Mouse (Mus musculus) CH12.LX (cell line): ENCODE results near the gene Ovch2. TPM values are rescaled to one million over a fixed set of nuclear protein-coding genes. Genes with fewer than 3 reads are reported as not detected.

Source experiments
- DNase-seq: peaks from one replicate; pipeline ENCODE4 v3.0.0-alpha.2; 2013; ENCODE audit errors: extremely low read depth
- H3K27ac ChIP-seq: 2 replicates; pipeline ENCODE4 v1.5.1; 2012; ENCODE audit warnings: low read depth, mild to moderate bottlenecking, control low read depth, moderate library complexity; ENCODE audit not compliant: insufficient read depth
- H3K27me3 ChIP-seq: replicated peaks from 2 replicates; pipeline ENCODE3; 2012; ENCODE audit warnings: inconsistent platforms
- H3K36me3 ChIP-seq, 2 experiments: replicated peaks in 1 of 2; 2 replicates each; pipeline versions ENCODE3 to v1.6.1; 2012; ENCODE audit warnings: inconsistent platforms in 1 of 2, low read length in 1 of 2, mild to moderate bottlenecking in 1 of 2, mixed read lengths in 1 of 2, moderate library complexity in 1 of 2; ENCODE audit not compliant: control insufficient read depth in 1 of 2, insufficient read depth in 1 of 2
- H3K4me1 ChIP-seq, 2 experiments: 2 replicates each; pipeline ENCODE4 v1.6.1; 2012; ENCODE audit warnings: inconsistent platforms in 1 of 2, moderate library complexity in 1 of 2; ENCODE audit not compliant: insufficient read depth in 2 of 2, control insufficient read depth in 1 of 2
- H3K4me2 ChIP-seq: 2 replicates; pipeline ENCODE4 v1.6.1; 2012; ENCODE audit warnings: low read depth, mild to moderate bottlenecking, control low read depth; ENCODE audit not compliant: poor library complexity, insufficient read depth, severe bottlenecking
- H3K4me3 ChIP-seq, 3 experiments: fragments of 150-350 bp in 1 of 3; sonication (generic) in 1 of 3; replicated peaks in 1 of 3; 2 replicates each; pipeline versions ENCODE3 to v1.5.1; 2011 to 2012; ENCODE audit warnings: low read depth in 2 of 3, low read length in 2 of 3, mild to moderate bottlenecking in 2 of 3, moderate library complexity in 2 of 3, control low read depth in 1 of 3, improper control_type of control experiment in 1 of 3, inconsistent platforms in 1 of 3, mixed read lengths in 1 of 3; ENCODE audit not compliant: poor library complexity in 1 of 3
- H3K79me2 ChIP-seq: replicated peaks from 2 replicates; pipeline ENCODE4 v1.6.1; 2012; ENCODE audit warnings: mild to moderate bottlenecking, moderate library complexity; ENCODE audit not compliant: control insufficient read depth, poor library complexity, insufficient read depth, severe bottlenecking; ENCODE audit errors: extremely low read depth
- H3K9ac ChIP-seq: 2 replicates; pipeline ENCODE4 v1.6.1; 2012; ENCODE audit warnings: low read depth, mild to moderate bottlenecking, control low read depth, moderate library complexity; ENCODE audit not compliant: insufficient read depth
- H3K9me3 ChIP-seq: replicated peaks from 2 replicates; pipeline ENCODE3; 2012; ENCODE audit warnings: low read length, inconsistent platforms, mixed read lengths
- CTCF ChIP-seq, 2 experiments: IDR thresholded peaks in 1 of 2; conservative IDR thresholded peaks in 1 of 2; 2 replicates each; pipeline ENCODE4 v1.5.1; 2011 to 2012; ENCODE audit warnings: low read depth in 2 of 2, low read length in 2 of 2, improper control_type of control experiment in 1 of 2, inconsistent platforms in 1 of 2, mild to moderate bottlenecking in 1 of 2, moderate library complexity in 1 of 2
- E2F4 ChIP-seq: IDR thresholded peaks from 2 replicates; pipeline ENCODE4 v1.6.1; 2011; ENCODE audit warnings: low read depth, low read length, improper control_type of control experiment; ENCODE audit not compliant: insufficient replicate concordance
- ELF1 ChIP-seq: IDR thresholded peaks from 2 replicates; pipeline ENCODE4 v1.6.1; 2014; ENCODE audit warnings: low read depth, mild to moderate bottlenecking, inconsistent platforms, low read length, improper control_type of control experiment
- JUN ChIP-seq: IDR thresholded peaks from 2 replicates; pipeline ENCODE4 v1.6.1; 2011; ENCODE audit warnings: low read depth, mild to moderate bottlenecking, low read length, improper control_type of control experiment, moderate library complexity; ENCODE audit not compliant: insufficient read depth
- MAFK ChIP-seq: IDR thresholded peaks from 2 replicates; pipeline ENCODE4 v1.6.1; 2011; ENCODE audit warnings: low read length, improper control_type of control experiment; ENCODE audit not compliant: insufficient replicate concordance
- MAX ChIP-seq: IDR thresholded peaks from 2 replicates; pipeline ENCODE4 v1.6.1; 2011; ENCODE audit warnings: low read length, improper control_type of control experiment
- MAZ ChIP-seq: IDR thresholded peaks from 2 replicates; pipeline ENCODE4 v1.6.1; 2012; ENCODE audit warnings: low read depth, mild to moderate bottlenecking, inconsistent platforms, low read length, improper control_type of control experiment, moderate library complexity
- MEF2A ChIP-seq: IDR thresholded peaks from 2 replicates; pipeline ENCODE4 v1.6.1; 2014; ENCODE audit warnings: low read depth, mild to moderate bottlenecking, inconsistent platforms, low read length, improper control_type of control experiment, borderline replicate concordance
- NELFE ChIP-seq: IDR thresholded peaks from 2 replicates; pipeline ENCODE4 v1.6.1; 2011; ENCODE audit warnings: low read depth, low read length, improper control_type of control experiment
- NRF1 ChIP-seq: IDR thresholded peaks from 2 replicates; pipeline ENCODE4 v1.6.1; 2014; ENCODE audit warnings: low read depth, mild to moderate bottlenecking, inconsistent platforms, low read length, improper control_type of control experiment, moderate library complexity
- PAX5 ChIP-seq: IDR thresholded peaks from 2 replicates; pipeline ENCODE4 v1.6.1; 2012; ENCODE audit warnings: low read length, inconsistent platforms, mixed read lengths
- POLR2AphosphoS2 ChIP-seq: IDR thresholded peaks from 2 replicates; pipeline ENCODE4 v1.6.1; 2011; ENCODE audit warnings: low read depth, low read length, improper control_type of control experiment
- RAD21 ChIP-seq: IDR thresholded peaks from 2 replicates; pipeline ENCODE4 v1.6.1; 2011; ENCODE audit warnings: low read depth, mild to moderate bottlenecking, low read length, improper control_type of control experiment, moderate library complexity
- RCOR1 ChIP-seq: conservative IDR thresholded peaks from 2 replicates; pipeline ENCODE4 v1.6.1; 2012; ENCODE audit warnings: low read depth, mild to moderate bottlenecking, inconsistent platforms, low read length, improper control_type of control experiment
- SIN3A ChIP-seq: IDR thresholded peaks from 2 replicates; pipeline ENCODE4 v1.6.1; 2012; ENCODE audit warnings: low read length, improper control_type of control experiment, inconsistent platforms
- TBP ChIP-seq: conservative IDR thresholded peaks from 2 replicates; pipeline ENCODE4 v1.6.1; 2011; ENCODE audit warnings: low read depth, low read length, improper control_type of control experiment
- UBTF ChIP-seq: IDR thresholded peaks from 2 replicates; pipeline ENCODE4 v1.6.1; 2012; ENCODE audit warnings: low read depth, mild to moderate bottlenecking, inconsistent platforms, low read length, improper control_type of control experiment, moderate library complexity
- USF1 ChIP-seq: IDR thresholded peaks from 2 replicates; pipeline ENCODE4 v1.6.1; 2014; ENCODE audit warnings: low read depth, mild to moderate bottlenecking, inconsistent platforms, low read length, improper control_type of control experiment
- USF2 ChIP-seq: conservative IDR thresholded peaks from 2 replicates; pipeline ENCODE4 v1.6.1; 2011; ENCODE audit warnings: low read depth, low read length, improper control_type of control experiment
- ZC3H11A ChIP-seq: IDR thresholded peaks from 2 replicates; pipeline ENCODE4 v1.6.1; 2012; ENCODE audit warnings: low read depth, mild to moderate bottlenecking, inconsistent platforms, low read length, improper control_type of control experiment
- ZKSCAN1 ChIP-seq: IDR thresholded peaks from 2 replicates; pipeline ENCODE4 v1.6.1; 2012; ENCODE audit warnings: low read depth, inconsistent platforms, low read length, improper control_type of control experiment, borderline replicate concordance
- dilution Hi-C: fragments of 300-500 bp; cut with MboI; formaldehyde crosslinking; loops from 2 replicates; pipeline ENCODE4 v1.14.3; 2020; ENCODE audit warnings: low sequenced_read_pairs; ENCODE audit not compliant: extremely low pct_unique_long_range_greater_than_20kb, extremely low pct_ligation_motif_present
- in situ Hi-C: fragments of 300-500 bp; cut with MboI; formaldehyde crosslinking; loops from 3 replicates; pipeline ENCODE4 v1.14.3; 2019; ENCODE audit warnings: low sequenced_read_pairs, low pct_ligation_motif_present, low pct_unique_long_range_greater_than_20kb, mixed read lengths
- polyA plus RNA-seq: library from polyadenylated mRNA; unstranded; fragments of >175 nt; gene quantifications from 2 replicates; pipeline ENCODE4 v1.2.1, GENCODE M21; 2012; ENCODE audit warnings: low read depth; ENCODE audit not compliant: insufficient read length
- total RNA-seq, 2 experiments: library from RNA; depleted of rRNA; stranded (reverse); fragments of 300-350 nt in 1 of 2; fragments of >200 nt in 1 of 2; gene quantifications; 2 replicates each; pipeline ENCODE4 v1.2.3; 2012 to 2014

Gene Ovch2
- total and polyA plus RNA-seq, 3 experiments, result not detected

DNA sequence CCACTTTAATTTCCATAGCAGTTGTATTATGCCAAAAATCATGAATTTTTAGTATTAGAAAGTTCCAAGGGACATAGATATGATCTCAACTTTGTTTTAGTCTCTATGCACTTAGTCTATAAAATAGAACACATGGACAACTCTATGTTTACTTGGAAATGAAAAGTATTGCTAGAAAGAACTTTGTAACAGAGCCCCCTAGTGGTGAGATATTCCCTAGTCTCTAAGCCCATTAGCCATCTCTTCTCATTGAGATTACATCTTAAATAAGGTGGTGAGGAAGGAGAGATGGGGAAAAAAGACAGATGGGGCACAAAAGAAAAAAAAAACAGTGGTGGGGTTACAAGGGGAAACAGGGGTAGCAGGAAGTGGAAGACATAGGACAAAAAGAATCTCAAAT lies 18.4 kb upstream of the Ovch2 start:
- peak; percentile 15 for TF ChIP-seq RAD21
- TF ChIP-seq ZKSCAN1, result no peak
- peak; percentile 21 to 66; a peak in 3 of 4 replicates for TF ChIP-seq CTCF (conservative IDR thresholded peaks at IDR 0.05 in 1 of 2, IDR thresholded peaks at IDR 0.05 in 1 of 2; ENCODE audit: low read depth in 2 of 2, low read length in 2 of 2)
- TF ChIP-seq, all 38 proteins: peak for 2
- Histone ChIP-seq H3K9ac (no peak overlapping the region), H3K4me3 (no peak overlapping the region), H3K4me1 (no peaks in the 10 kb centered on the region), H3K4me2 (no peak overlapping the region), H3K9me3 (no peaks in the 10 kb centered on the region), H3K36me3 (no peaks in the 10 kb centered on the region), H3K27ac (no peak overlapping the region), H3K79me2 (no peaks in the 10 kb centered on the region), H3K27me3 (no peaks in the 10 kb centered on the region)
- peak; percentile 39 for DNase-seq
- in situ Hi-C loops, result no loop called here
- dilution Hi-C loops, result no loop called here

GRCm38 (mm10) chr7:107811963-107812362 lies 11.0 kb upstream of the Ovch2 start, which contains the start of gene Olfr467:
TSS of gene Olfr467 (plus strand) at chr7:107812263.
- Histone ChIP-seq H3K9me3 (no peaks in the 10 kb centered on the region), H3K27ac (no peak within 1 kb of the TSS), H3K4me2 (no peak within 1 kb of the TSS), H3K4me3 (no peak within 1 kb of the TSS)
- no peak for DNase-seq
- in situ Hi-C loops, result no loop called here
- no peak for TF ChIP-seq ZC3H11A
- TF ChIP-seq MAX, result no peak
- no peak for TF ChIP-seq USF2
- TF ChIP-seq MAFK, result no peak
- TF ChIP-seq NRF1, result no peak
- TF ChIP-seq E2F4, result no peak
- TF ChIP-seq POLR2AphosphoS2, result no peak
- no peak for TF ChIP-seq NELFE
- no peak for TF ChIP-seq CTCF (conservative IDR thresholded peaks at IDR 0.05 in 1 of 2, IDR thresholded peaks at IDR 0.05 in 1 of 2; ENCODE audit: low read depth in 2 of 2, low read length in 2 of 2)
- TF ChIP-seq TBP, result no peak
- no peak for TF ChIP-seq RAD21
- no peak for TF ChIP-seq PAX5
- TF ChIP-seq SIN3A, result no peak
- no peak for TF ChIP-seq JUN
- no peak for TF ChIP-seq USF1
- no peak for TF ChIP-seq ELF1
- TF ChIP-seq MEF2A, result no peak
- TF ChIP-seq UBTF, result no peak
- TF ChIP-seq RCOR1, result no peak
- no peak for TF ChIP-seq MAZ
- TF ChIP-seq, all 38 proteins: peak for 0
- Histone ChIP-seq H3K4me1 (no peaks in the 10 kb centered on the region), H3K79me2 (no peaks in the 10 kb centered on the region), H3K36me3 (no peaks in the 10 kb centered on the region), H3K27me3 (no peaks in the 10 kb centered on the region), H3K9ac (no peak within 1 kb of the TSS)
- dilution Hi-C loops, result no loop called here
